Mouse (Mus musculus) spleen, postnatal 36 days (tissue): ENCODE measurements at regions not wholly inside any gene's neighbourhood (a gene's known extent, or its start where the extent isn't known, plus 50 kb on each side); places are given as distances from the start of the nearest gene placed in this dataset.
"Not testable (repeated sequence)": the region's sequence is repeated elsewhere in the genome, so short reads cannot be mapped to it uniquely, and the experiment has no call there.

Experiments used
- DNase-seq, 2 experiments: peaks; one replicate each; pipeline ENCODE4 v3.0.0; 2022; ENCODE audit warnings: low spot score in 2 of 2, mixed read lengths in 1 of 2

GRCm38 (mm10) chr14:74201710-74202109 is 438.9 kb upstream of the Htr2a start:
- no peak for DNase-seq

- no peak for DNase-seq
Measured at GRCm38 (mm10) chr14:74205011-74205410, 435.6 kb upstream of the Htr2a start.

- no peak for DNase-seq
Measured at GRCm38 (mm10) chr14:74217914-74218446, 422.7 kb upstream of the Htr2a start.

DNA sequence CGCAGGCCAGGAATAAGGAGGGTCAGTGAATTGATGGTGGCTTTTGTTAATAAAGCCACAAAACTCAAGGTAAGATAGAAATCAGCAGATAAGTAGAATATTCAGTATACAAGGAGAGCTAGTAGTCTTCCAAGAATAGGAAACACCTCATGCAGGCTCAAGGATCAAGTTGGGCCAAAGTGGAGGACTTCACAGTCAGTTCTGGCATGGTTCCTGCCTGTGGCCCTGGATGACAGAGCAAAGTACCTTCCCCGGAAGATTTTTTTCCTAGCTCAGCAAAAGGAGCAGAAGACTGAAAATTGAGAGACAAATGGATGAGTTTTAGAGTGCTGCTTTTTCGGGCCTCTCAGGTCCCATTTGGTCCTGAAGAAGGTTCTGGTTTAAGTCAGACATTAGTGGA is 420.9 kb upstream of the Htr2a start:
- DNase-seq, result no peak

DNA sequence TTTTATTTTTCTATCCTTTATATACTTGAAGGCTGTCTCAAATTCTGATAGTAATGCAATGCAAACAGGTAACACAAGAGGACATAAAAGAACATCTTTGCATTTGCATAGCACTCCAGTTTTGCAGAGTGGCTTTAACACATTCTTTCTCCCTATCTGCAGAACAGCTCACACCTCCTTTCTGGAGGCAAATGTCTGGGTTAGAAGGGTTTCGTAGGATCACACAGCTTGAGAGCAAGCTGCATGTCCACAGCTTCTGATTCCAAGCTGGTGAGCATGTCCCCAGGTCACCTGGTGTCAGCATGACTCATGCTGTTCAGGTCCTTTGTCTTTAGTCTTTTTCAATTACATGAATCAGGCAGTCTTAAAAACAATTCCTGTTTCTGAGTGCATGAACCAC is 418.5 kb upstream of the Htr2a start:
- DNase-seq, result no peak

GRCm38 (mm10) chr14:74229560-74230187 is 411.0 kb upstream of the Htr2a start:
- no peak for DNase-seq

DNA sequence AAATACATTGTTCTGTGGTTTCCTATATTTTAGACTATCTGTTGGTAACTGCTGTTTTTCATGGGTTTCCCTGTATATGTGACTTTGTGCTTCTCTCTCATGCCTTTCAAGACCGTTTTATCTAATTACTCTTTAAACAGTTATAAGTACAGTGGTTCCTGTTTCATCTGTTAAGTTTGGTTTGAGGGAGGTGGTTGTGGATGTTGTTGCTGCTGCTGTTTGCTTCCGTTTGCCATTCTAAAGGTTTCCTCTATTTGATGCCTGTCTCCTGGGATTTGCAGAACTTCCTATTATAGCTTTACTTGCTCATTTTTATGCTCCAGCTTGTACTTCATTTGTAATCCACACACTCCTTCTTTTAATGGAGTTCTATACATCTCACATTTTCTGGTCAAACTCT is 400.4 kb upstream of the Htr2a start:
- DNase-seq, result no peak

DNA sequence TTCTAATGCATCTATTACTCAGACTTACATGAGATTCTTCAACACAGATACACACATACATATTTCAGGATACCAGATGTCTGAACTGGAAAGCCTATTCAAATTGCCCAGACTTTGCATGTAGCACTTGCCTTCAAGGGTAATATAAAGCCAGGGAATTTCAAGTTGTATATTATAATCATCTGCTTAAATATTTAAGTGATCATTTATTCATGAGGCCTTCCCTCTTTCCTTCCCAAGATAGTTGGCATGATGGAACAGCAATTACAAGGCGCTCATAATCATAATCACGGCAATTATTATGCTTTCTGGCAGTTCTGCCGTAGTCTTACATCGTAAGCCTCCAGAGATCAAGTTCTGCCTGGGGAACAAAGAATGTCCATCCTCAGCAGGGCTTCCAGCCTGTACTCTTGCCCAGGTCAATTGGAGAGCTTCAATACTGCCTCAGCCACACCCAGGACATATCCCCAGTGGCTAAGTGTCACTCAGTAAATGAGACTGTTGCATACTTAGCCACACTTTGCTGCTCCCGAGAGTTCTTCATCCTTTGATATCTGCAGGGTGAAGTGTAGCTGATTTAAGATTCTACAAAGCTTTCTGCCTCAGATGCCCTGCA is 391.3 kb upstream of the Htr2a start:
- no peak for DNase-seq

DNA sequence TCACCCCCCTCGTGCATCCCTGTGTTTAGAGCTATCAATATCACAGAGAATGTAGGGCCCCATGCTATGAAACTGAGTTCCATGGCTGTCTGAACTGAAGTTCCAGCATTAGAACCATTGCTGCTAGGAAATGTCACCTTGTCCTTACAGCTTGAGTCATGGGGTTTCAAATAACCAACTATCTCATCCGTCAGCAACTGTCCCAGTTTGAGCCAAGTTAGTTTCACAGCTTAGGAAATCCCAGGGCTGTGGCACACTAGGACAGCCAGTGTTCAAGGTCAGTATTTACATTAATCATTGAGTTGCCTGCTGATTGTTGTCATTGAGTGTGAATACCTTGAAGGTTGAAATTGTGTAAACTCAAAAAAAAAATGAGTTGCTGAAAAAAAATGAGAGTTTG is 390.6 kb upstream of the Htr2a start:
- DNase-seq, result no peak

GRCm38 (mm10) chr14:74252189-74253145 is 388.2 kb upstream of the Htr2a start:
- no peak for DNase-seq

GRCm38 (mm10) chr14:74255000-74255399 is 385.6 kb upstream of the Htr2a start:
- no peak for DNase-seq

DNA sequence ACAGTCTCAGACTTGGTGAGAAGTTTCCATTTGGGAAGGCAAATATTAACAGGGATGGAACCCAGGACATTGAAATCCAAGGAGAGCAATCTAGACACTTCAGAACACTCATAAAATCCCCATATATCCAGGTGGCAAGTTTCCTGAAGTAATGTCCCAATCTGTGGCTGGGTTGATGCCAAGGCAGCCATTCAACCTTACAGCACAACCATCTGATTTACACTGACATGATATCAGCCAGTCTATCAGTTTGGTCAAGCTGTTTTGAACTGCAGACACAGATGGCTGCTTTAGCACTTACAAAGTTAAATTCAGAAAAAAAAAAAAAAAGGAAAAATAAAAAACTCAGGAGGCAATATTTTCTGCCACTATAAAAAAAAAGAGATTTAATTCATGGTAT is 381.2 kb upstream of the Htr2a start:
- DNase-seq, result no peak

DNA sequence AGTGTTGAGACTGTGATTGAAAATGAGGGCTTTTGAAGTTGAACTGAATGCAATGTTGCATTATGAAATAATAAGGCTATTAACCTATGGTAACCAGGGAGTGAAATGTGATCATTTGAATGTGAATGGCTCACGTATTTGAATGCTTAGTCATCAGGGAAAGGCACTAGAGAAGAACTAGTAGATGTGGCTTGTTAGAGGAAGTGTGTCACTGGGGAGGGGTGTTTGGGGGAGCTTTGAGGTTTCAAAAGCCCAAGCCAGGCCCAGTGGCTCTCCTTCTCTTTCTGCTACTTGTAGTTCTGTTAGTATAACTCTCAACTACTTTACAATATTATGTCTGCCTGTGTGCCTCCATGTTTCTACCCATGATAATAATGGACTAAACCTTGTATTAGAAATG is 373.6 kb upstream of the Htr2a start:
- no peak for DNase-seq

- DNase-seq, result no peak
Measured at GRCm38 (mm10) chr14:74294560-74294959, 346.1 kb upstream of the Htr2a start.

- DNase-seq, result no peak
Measured at GRCm38 (mm10) chr14:74304483-74304882, 336.2 kb upstream of the Htr2a start.

- DNase-seq, result no peak
Measured at GRCm38 (mm10) chr14:74306717-74307307, 333.8 kb upstream of the Htr2a start.

GRCm38 (mm10) chr14:74309451-74309850 is 331.2 kb upstream of the Htr2a start:
- DNase-seq, result not testable (repeated sequence)

DNA sequence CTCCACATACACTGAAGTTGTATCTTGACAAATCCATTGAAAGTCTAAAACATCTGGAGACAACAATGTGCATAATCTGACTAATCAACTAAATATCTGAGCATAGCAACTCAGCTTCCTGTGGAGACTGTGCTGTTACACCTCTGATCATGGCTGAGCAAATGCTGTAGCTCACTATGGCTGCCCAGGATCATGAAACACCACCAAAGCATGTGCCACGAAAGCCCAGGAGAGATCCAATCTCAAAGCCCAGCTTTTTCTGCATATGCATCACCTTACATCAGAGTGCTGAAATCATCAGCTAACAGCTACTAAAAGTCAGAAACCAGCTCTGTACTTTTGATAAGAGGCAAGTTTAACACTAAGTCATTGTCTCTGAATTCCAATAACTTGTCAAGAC is 313.3 kb upstream of the Htr2a start:
- DNase-seq, result no peak

GRCm38 (mm10) chr14:74350751-74351150 is 289.9 kb upstream of the Htr2a start:
- no peak for DNase-seq

DNA sequence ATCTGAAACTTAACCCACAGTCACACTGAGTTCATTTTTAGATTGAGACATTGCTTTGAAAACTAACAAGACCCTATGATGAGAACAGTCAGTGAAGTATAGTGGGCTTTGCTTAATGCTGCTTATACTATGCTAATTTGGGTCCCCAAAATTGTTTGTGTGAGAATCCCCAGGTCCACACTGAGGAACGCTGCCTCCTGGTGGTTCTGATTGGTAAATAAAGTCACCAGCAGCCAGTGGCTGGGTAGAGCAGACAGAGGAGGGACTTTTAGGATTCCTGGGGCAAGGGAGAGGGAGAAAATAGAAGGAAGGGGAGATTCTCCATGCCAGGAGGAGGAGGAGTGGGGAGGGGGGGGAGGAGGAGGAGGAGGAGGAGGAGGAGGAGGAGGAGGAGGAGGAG is 288.4 kb upstream of the Htr2a start:
- DNase-seq, result no peak

- no peak for DNase-seq
Measured at GRCm38 (mm10) chr14:74358730-74359444, 281.8 kb upstream of the Htr2a start.
